Mouse (Mus musculus) embryonic stem cell, embryonic (primary cell): ENCODE data around the gene Grap2.
"Not testable (repeated sequence)": the region's sequence is repeated elsewhere in the genome, so short reads cannot be mapped to it uniquely, and the experiment has no call there.

Experiments used
- CTCF ChIA-PET, 4 experiments: fragments of 300-600 bp in 2 of 4; fragments of 350-600 bp in 2 of 4; sonication (Branson Sonifier 250); formaldehyde crosslinking; loops; one replicate each; lab custom pipeline; 2022; ENCODE audit warnings: inconsistent platforms in 2 of 4; lab: Charles Lee
- POLR2A ChIA-PET, 4 experiments: fragments of 300-600 bp in 2 of 4; fragments of 350-600 bp in 2 of 4; sonication (Branson Sonifier 250); formaldehyde crosslinking; loops; one replicate each; lab custom pipeline; 2022; ENCODE audit warnings: antibody characterized with exemption in 4 of 4, inconsistent platforms in 1 of 4; lab: Charles Lee

Gene Grap2

DNA sequence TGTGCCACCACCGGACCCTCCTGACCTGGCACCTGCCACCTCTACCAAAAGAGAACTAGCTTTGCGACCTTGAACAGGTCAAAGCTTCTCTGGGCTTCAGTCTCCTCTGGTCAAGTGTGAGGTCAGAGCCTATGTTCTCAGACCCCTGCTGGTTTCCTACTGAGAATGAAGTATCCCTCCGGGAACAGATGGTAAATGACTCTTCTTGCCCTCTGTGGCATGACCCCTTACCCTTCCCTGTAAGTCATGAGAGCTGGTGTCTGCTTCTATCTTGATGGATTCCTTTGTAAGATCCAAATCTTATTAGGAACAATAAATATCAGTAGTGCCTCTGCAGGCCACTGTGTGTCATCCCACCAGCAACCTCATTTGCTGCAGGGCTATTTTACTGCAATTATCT lies 6.7 kb downstream of the Grap2 start:
- ChIA-PET CTCF (interaction anchor here in 2 of 4 experiments (0.5 to 0.6 kb wide), 2 partner anchors 10 to 75 kb away, joined by 3 to 7 read pairs; no protein-coding TSS in a partner anchor), POLR2A (interaction anchor here in 1 of 4 experiments (0.6 kb wide), 1 partner anchor 20 kb away, joined by 3 read pairs; no protein-coding TSS in a partner anchor)

GRCm38 (mm10) chr15:80580585-80580984 lies 8.2 kb downstream of the Grap2 start:
- CTCF ChIA-PET = not testable (repeated sequence)
- POLR2A ChIA-PET = interaction anchor here in 1 of 4 experiments (1.4 kb wide), 1 partner anchor 610 kb away, joined by 3 read pairs; the partner anchor contains the start of gene Cbx7

- ChIA-PET CTCF (interaction anchor here in 3 of 4 experiments (0.6 to 1.4 kb wide), 4 partner anchors 51 to 112 kb away, joined by 3 to 4 read pairs (median 4); no protein-coding TSS in a partner anchor), POLR2A (interaction anchor here in 2 of 4 experiments (0.6 to 0.7 kb wide), 3 partner anchors 13 to 1114 kb away, joined by 3 to 8 read pairs (median 5); partner anchors contain the start of gene Chadl (in 1 of the 2))
These were observed 10.4 kb downstream of the Grap2 start for GRCm38 (mm10) chr15:80582581-80583495.

- ChIA-PET CTCF (interaction anchor here (0.5 to 1.0 kb wide), 8 partner anchors 108 to 443 kb away, joined by 3 to 6 read pairs (median 4); partner anchors contain the start of gene Rps19bp1 (in 1 of the 4)), POLR2A (interaction anchor here in 3 of 4 experiments (0.6 to 2.1 kb wide), 28 partner anchors 9 to 712 kb away, joined by 3 to 11 read pairs (median 4); partner anchors contain the start of genes Atf4 (in 2 of the 3), Rps19bp1 (in 1 of the 3) and Tnrc6b (in 1 of the 3))
These were observed 13.9 kb downstream of the Grap2 start for GRCm38 (mm10) chr15:80586296-80586695.

- CTCF ChIA-PET = interaction anchor here in 2 of 4 experiments (0.6 to 0.8 kb wide), 2 partner anchors 10 to 42 kb away, joined by 3 read pairs; no protein-coding TSS in a partner anchor
- POLR2A ChIA-PET = interaction anchor here in 3 of 4 experiments (0.6 to 1.4 kb wide), 3 partner anchors 9 to 335 kb away, joined by 3 read pairs; no protein-coding TSS in a partner anchor
These were observed 18.2 kb downstream of the Grap2 start for GRCm38 (mm10) chr15:80590641-80591040.

GRCm38 (mm10) chr15:80592737-80593136 lies 20.3 kb downstream of the Grap2 start:
- POLR2A ChIA-PET = interaction anchor here in 1 of 4 experiments (0.6 kb wide), 1 partner anchor 45 kb away, joined by 4 read pairs; no protein-coding TSS in a partner anchor
- CTCF ChIA-PET = no interaction called here

DNA sequence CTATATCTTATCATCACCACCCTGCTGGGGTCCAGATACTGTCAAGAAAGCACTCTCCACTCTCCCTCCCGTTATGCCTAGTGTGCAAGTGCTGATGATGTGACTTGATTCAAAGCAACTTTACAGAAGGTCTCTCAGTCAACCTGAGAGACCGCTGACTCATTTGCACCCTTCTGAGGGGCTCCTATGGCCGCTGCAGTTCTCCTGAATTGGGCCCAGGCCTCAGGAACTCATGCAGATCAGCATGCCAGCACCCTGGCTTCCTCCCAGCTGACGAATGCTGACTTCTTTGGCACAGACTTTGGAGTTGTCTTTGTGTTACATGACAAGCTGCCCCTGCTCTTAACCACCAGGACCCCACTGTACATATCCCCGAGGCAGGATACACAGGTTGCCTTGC lies 21.5 kb downstream of the Grap2 start:
- ChIA-PET POLR2A (interaction anchor here in 1 of 4 experiments (1.1 kb wide), 1 partner anchor 26 kb away, joined by 3 read pairs; no protein-coding TSS in a partner anchor), CTCF (no interaction called here)

- CTCF ChIA-PET = interaction anchor here in 2 of 4 experiments (0.6 to 1.4 kb wide), 3 partner anchors 36 to 720 kb away, joined by 3 read pairs; no protein-coding TSS in a partner anchor
These were observed 26.4 kb downstream of the Grap2 start for GRCm38 (mm10) chr15:80598750-80599149.

GRCm38 (mm10) chr15:80599213-80599750 lies 26.9 kb downstream of the Grap2 start:
- ChIA-PET POLR2A (interaction anchor here (0.7 to 2.0 kb wide), 8 partner anchors 9 to 20 kb away, joined by 3 to 11 read pairs (median 5); no protein-coding TSS in a partner anchor), CTCF (interaction anchor here in 3 of 4 experiments (0.6 to 1.4 kb wide), 3 partner anchors 35 to 719 kb away, joined by 3 read pairs; no protein-coding TSS in a partner anchor)

More at GRCm38 (mm10) chr15:80598750-80599149, 26.4 kb downstream of the Grap2 start:
- POLR2A ChIA-PET = interaction anchor here in 3 of 4 experiments (0.7 to 2.0 kb wide), 8 partner anchors 9 to 38 kb away, joined by 3 to 11 read pairs (median 6); no protein-coding TSS in a partner anchor

GRCm38 (mm10) chr15:80599843-80600242 lies 27.4 kb downstream of the Grap2 start:
- POLR2A ChIA-PET = interaction anchor here in 3 of 4 experiments (0.5 to 2.0 kb wide), 6 partner anchors 9 to 35 kb away, joined by 3 to 6 read pairs (median 4); no protein-coding TSS in a partner anchor
- CTCF ChIA-PET = interaction anchor here in 2 of 4 experiments (1.0 to 1.4 kb wide), 2 partner anchors 35 kb away, joined by 3 read pairs; no protein-coding TSS in a partner anchor

- POLR2A ChIA-PET = interaction anchor here in 2 of 4 experiments (0.6 to 1.5 kb wide), 5 partner anchors 11 to 865 kb away, joined by 3 to 8 read pairs (median 3); partner anchors contain the start of genes Rbx1 (in 1 of the 2) and Tnrc6b (in 1 of the 2)
- CTCF ChIA-PET = interaction anchor here (0.6 to 2.0 kb wide), 6 partner anchors 11 to 90 kb away, joined by 3 to 9 read pairs (median 4); no protein-coding TSS in a partner anchor
These were observed 29.1 kb downstream of the Grap2 start for GRCm38 (mm10) chr15:80601456-80601855.

- ChIA-PET POLR2A (interaction anchor here in 3 of 4 experiments (0.6 to 1.4 kb wide), 6 partner anchors 15 to 519 kb away, joined by 3 to 4 read pairs (median 3); partner anchors contain the start of gene Tnrc6b (in 1 of the 3)), CTCF (interaction anchor here in 1 of 4 experiments (2.0 kb wide), 1 partner anchor 32 kb away, joined by 6 read pairs; no protein-coding TSS in a partner anchor)
These were observed 30.1 kb downstream of the Grap2 start for GRCm38 (mm10) chr15:80602487-80602886.

DNA sequence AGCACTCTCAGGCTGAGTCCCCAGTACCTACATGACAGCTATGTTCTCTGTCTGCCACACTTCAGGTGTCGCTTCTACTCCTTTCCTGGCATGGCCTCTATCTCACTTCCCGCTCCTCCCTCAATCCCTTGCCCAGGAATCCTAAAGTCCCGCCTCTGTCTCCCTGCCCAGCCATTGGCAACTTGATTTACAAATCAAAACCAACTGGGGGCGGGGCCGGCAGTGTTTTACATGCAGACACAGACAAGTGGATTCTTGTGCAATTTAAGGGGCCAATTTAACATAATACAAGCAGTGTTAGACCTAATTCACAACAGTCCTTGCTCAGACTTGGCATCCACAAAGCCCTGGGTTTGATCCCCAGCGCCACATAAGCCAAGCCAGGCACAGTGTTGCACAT lies 31.6 kb downstream of the Grap2 start:
- ChIA-PET CTCF (interaction anchor here in 1 of 4 experiments (0.6 to 0.7 kb wide), 2 partner anchors 30 to 94 kb away, joined by 3 to 11 read pairs; no protein-coding TSS in a partner anchor), POLR2A (interaction anchor here in 3 of 4 experiments (0.7 to 1.7 kb wide), 7 partner anchors 9 to 348 kb away, joined by 3 to 8 read pairs (median 3); no protein-coding TSS in a partner anchor)

DNA sequence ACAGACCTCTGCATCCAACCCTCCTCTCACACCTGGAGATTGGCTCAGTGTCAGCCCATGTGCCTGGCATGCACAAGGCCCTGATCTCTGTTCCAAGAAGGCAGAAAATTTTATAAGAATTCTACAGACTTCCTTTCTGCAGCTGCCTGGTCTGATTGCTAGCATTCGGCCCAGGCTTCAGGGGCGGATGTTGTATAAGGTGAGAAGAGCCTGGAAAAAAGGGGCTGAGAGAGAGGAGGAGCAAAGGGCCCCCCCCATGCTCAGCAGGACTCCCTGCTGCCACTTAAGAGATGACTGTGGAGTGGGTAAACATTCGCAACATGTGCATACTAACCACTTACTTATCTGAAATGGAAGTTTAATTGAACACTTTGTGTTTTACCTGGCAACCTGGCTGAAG lies 35.6 kb downstream of the Grap2 start:
- ChIA-PET POLR2A (interaction anchor here in 1 of 4 experiments (1.1 kb wide), 1 partner anchor 11 kb away, joined by 5 read pairs; no protein-coding TSS in a partner anchor), CTCF (no interaction called here)

GRCm38 (mm10) chr15:80610335-80610734 lies 37.9 kb downstream of the Grap2 start:
- ChIA-PET POLR2A (no interaction called here), CTCF (interaction anchor here in 2 of 4 experiments (0.6 to 1.4 kb wide), 2 partner anchors 24 to 321 kb away, joined by 3 read pairs; no protein-coding TSS in a partner anchor)

DNA sequence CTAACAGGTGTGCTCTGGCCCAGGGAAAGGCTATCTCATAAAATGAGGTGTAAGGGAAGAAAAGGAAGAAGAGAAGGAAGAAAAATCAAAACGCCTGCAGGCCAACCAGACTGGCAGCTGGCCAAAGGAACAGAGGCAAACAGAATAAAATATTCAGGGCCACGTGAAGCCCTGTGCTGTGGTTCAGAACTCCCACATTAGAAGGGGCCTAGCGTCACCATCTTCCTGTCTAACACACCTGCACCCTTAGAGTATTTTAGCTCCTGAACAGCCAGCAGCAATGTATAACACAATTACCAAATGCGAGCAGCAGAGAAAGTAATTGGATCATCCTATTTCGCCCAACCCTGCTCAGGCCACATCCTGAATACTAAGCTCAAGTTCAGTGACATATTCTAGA lies 39.1 kb downstream of the Grap2 start:
- ChIA-PET CTCF (interaction anchor here in 2 of 4 experiments (0.6 to 1.4 kb wide), 2 partner anchors 23 to 329 kb away, joined by 3 to 5 read pairs; no protein-coding TSS in a partner anchor), POLR2A (interaction anchor here in 1 of 4 experiments (0.6 kb wide), 2 partner anchors 317 to 1202 kb away, joined by 3 to 6 read pairs; no protein-coding TSS in a partner anchor)

DNA sequence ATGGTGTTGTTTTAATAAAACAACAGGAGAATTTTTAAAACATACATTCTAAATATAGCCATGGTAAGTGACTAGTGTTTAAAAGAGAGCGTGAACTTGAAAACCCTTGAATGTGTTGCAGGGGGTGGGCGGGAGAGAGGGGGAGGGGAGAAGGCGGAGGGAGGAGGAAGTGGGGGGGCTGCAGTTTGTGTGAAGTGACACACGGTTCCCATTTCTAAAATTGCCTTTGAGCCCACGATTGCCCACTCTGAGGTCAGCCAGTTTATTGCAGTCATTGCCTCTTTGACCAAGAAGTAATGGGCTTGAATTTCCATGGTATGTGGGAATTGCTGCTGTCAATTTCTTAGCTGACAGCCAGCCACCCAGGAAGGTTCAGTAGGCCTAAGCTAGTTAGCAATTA lies 41.5 kb downstream of the Grap2 start:
- ChIA-PET CTCF (interaction anchor here in 1 of 4 experiments (1.3 kb wide), 1 partner anchor 35 kb away, joined by 9 read pairs; no protein-coding TSS in a partner anchor), POLR2A (interaction anchor here in 1 of 4 experiments (0.5 to 2.5 kb wide), 3 partner anchors 15 to 469 kb away, joined by 3 to 6 read pairs (median 4); no protein-coding TSS in a partner anchor)
